Mouse (Mus musculus) forebrain, embryonic 15.5 days (tissue): ENCODE measurements around the gene Ttll5. TPM values are rescaled to one million over a fixed set of nuclear protein-coding genes. Genes with fewer than 3 reads are reported as not detected.

Experiments
- ATAC-seq: fragments of 200-750 bp; cut with Nextera tagmentation; replicated peaks from 2 replicates; pipeline ENCODE4 v1.8.0; 2017; ENCODE audit warnings: mild to moderate bottlenecking, moderate TSS enrichment, moderate library complexity
- H3K27ac ChIP-seq: fragments of 300-500 bp; sonication (generic); replicated peaks from 2 replicates; pipeline ENCODE4 v1.5.1; 2015; ENCODE audit warnings: mild to moderate bottlenecking, inconsistent platforms
- H3K27me3 ChIP-seq: fragments of 300-500 bp; sonication (generic); 2 replicates; pipeline ENCODE4 v1.6.1; 2015; ENCODE audit warnings: inconsistent platforms
- H3K36me3 ChIP-seq: fragments of 300-500 bp; sonication (generic); 2 replicates; pipeline ENCODE4 v1.6.1; 2015; ENCODE audit warnings: mild to moderate bottlenecking, inconsistent platforms
- H3K4me1 ChIP-seq: fragments of 300-500 bp; sonication (generic); 2 replicates; pipeline ENCODE4 v1.6.1; 2015; ENCODE audit warnings: inconsistent platforms
- H3K4me2 ChIP-seq: fragments of 300-500 bp; sonication (generic); replicated peaks from 2 replicates; pipeline ENCODE4 v1.6.1; 2015; ENCODE audit warnings: mild to moderate bottlenecking, inconsistent platforms
- H3K4me3 ChIP-seq: fragments of 300-500 bp; sonication (generic); 2 replicates; pipeline ENCODE4 v1.5.1; 2015; ENCODE audit warnings: mild to moderate bottlenecking, inconsistent platforms
- H3K9ac ChIP-seq: fragments of 300-500 bp; sonication (generic); replicated peaks from 2 replicates; pipeline ENCODE4 v1.6.1; 2015; ENCODE audit warnings: mild to moderate bottlenecking, inconsistent platforms
- H3K9me3 ChIP-seq: fragments of 300-500 bp; sonication (generic); 2 replicates; pipeline ENCODE4 v1.6.1; 2016; ENCODE audit warnings: inconsistent platforms
- WGBS: fragments of 180-500 bp; shearing (Covaris S2); methylation state at CpG from one replicate; pipeline ENCODE4 v1.1.7; 2015; ENCODE audit warnings: mixed read lengths; 5-methylcytosine and 5-hydroxymethylcytosine counted together
- polyA plus RNA-seq: library from polyadenylated mRNA; unstranded; fragments of >200 nt; fragmentation: Nextera tagmentation; extraction: Ambion mirVana; gene quantifications from 2 replicates; pipeline ENCODE4 v1.2.1, GENCODE M21; 2015

The Ttll5 gene
- polyA plus RNA-seq, 1 experiment from 2014 or later = 15.4 TPM

GRCm38 (mm10) chr12:86046141-86046540 is 221.7 kb downstream of the Ttll5 start:
- no peak overlapping the region for H3K27ac ChIP-seq
- H3K4me3 ChIP-seq = no peak overlapping the region
- no peaks in the 10 kb centered on the region for H3K4me1 ChIP-seq
- no peak overlapping the region for H3K9ac ChIP-seq
- no peak overlapping the region for H3K4me2 ChIP-seq
- H3K36me3 ChIP-seq = no peaks in the 10 kb centered on the region
- no peak for ATAC-seq
- no peaks in the 10 kb centered on the region for H3K9me3 ChIP-seq
- WGBS = 62% methylated on average over 5 of the region's 5 CpGs
- H3K27me3 ChIP-seq = no peaks in the 10 kb centered on the region

GRCm38 (mm10) chr12:86046776-86047175 is 222.3 kb downstream of the Ttll5 start:
- Histone ChIP-seq H3K4me2 (no peak overlapping the region), H3K9ac (no peak overlapping the region), H3K27ac (no peak overlapping the region), H3K4me1 (no peaks in the 10 kb centered on the region), H3K27me3 (no peaks in the 10 kb centered on the region), H3K4me3 (no peak overlapping the region), H3K36me3 (no peaks in the 10 kb centered on the region), H3K9me3 (no peaks in the 10 kb centered on the region)
- ATAC-seq = no peak
- WGBS = 95% methylated on average over 2 of the region's 2 CpGs

- Histone ChIP-seq H3K9me3 (no peaks in the 10 kb centered on the region), H3K36me3 (no peaks in the 10 kb centered on the region), H3K9ac (no peak overlapping the region), H3K27me3 (no peaks in the 10 kb centered on the region), H3K4me2 (no peak overlapping the region), H3K4me3 (no peak overlapping the region), H3K4me1 (no peaks in the 10 kb centered on the region), H3K27ac (no peak overlapping the region)
- WGBS = 90% methylated on average over 8 of the region's 8 CpGs
- no peak for ATAC-seq
These were observed 222.9 kb downstream of the Ttll5 start for GRCm38 (mm10) chr12:86047376-86047775.

- no peak for ATAC-seq
- Histone ChIP-seq H3K9ac (no peak overlapping the region), H3K4me3 (no peak overlapping the region), H3K36me3 (no peaks in the 10 kb centered on the region), H3K4me2 (no peak overlapping the region), H3K4me1 (no peaks in the 10 kb centered on the region), H3K27me3 (no peaks in the 10 kb centered on the region), H3K27ac (no peak overlapping the region), H3K9me3 (no peaks in the 10 kb centered on the region)
- 56% methylated on average over 6 of the region's 6 CpGs for WGBS
These were observed 225.4 kb downstream of the Ttll5 start for GRCm38 (mm10) chr12:86049813-86050212.

GRCm38 (mm10) chr12:86051477-86051876 is 227.0 kb downstream of the Ttll5 start:
- H3K9ac ChIP-seq = no peak overlapping the region
- no peaks in the 10 kb centered on the region for H3K4me1 ChIP-seq
- H3K9me3 ChIP-seq = no peaks in the 10 kb centered on the region
- ATAC-seq = no peak
- no peak overlapping the region for H3K27ac ChIP-seq
- no peaks in the 10 kb centered on the region for H3K36me3 ChIP-seq
- H3K27me3 ChIP-seq = no peaks in the 10 kb centered on the region
- no peak overlapping the region for H3K4me3 ChIP-seq
- WGBS = 94% methylated on average over 5 of the region's 5 CpGs
- no peak overlapping the region for H3K4me2 ChIP-seq

- Histone ChIP-seq H3K9ac (no peak overlapping the region), H3K4me2 (no peak overlapping the region), H3K27me3 (no peaks in the 10 kb centered on the region), H3K9me3 (no peaks in the 10 kb centered on the region), H3K4me1 (no peaks in the 10 kb centered on the region), H3K27ac (no peak overlapping the region), H3K36me3 (no peaks in the 10 kb centered on the region), H3K4me3 (no peak overlapping the region)
- no peak for ATAC-seq
- 97% methylated on average over 2 of the region's 2 CpGs for WGBS
These were observed 230.8 kb downstream of the Ttll5 start for GRCm38 (mm10) chr12:86055306-86055705.

- 94% methylated on average over 8 of the region's 8 CpGs for WGBS
- Histone ChIP-seq H3K9me3 (no peaks in the 10 kb centered on the region), H3K27ac (no peak overlapping the region), H3K4me2 (no peak overlapping the region), H3K9ac (no peak overlapping the region), H3K4me1 (no peaks in the 10 kb centered on the region), H3K4me3 (no peak overlapping the region), H3K36me3 (no peaks in the 10 kb centered on the region), H3K27me3 (no peaks in the 10 kb centered on the region)
- ATAC-seq = no peak
These were observed 232.5 kb downstream of the Ttll5 start for GRCm38 (mm10) chr12:86056976-86057375.

- 90% methylated on average over 8 of the region's 8 CpGs for WGBS
- Histone ChIP-seq H3K4me1 (no peaks in the 10 kb centered on the region), H3K27me3 (no peaks in the 10 kb centered on the region), H3K4me3 (no peak overlapping the region), H3K9ac (no peak overlapping the region), H3K36me3 (no peaks in the 10 kb centered on the region), H3K27ac (no peak overlapping the region), H3K4me2 (no peak overlapping the region), H3K9me3 (no peaks in the 10 kb centered on the region)
- no peak for ATAC-seq
These were observed 233.1 kb downstream of the Ttll5 start for GRCm38 (mm10) chr12:86057516-86057915.

GRCm38 (mm10) chr12:86059341-86059740 is 234.9 kb downstream of the Ttll5 start:
- Histone ChIP-seq H3K27ac (no peak overlapping the region), H3K9ac (no peak overlapping the region), H3K9me3 (no peaks in the 10 kb centered on the region), H3K4me1 (no peaks in the 10 kb centered on the region), H3K4me2 (no peak overlapping the region), H3K4me3 (no peak overlapping the region), H3K27me3 (no peaks in the 10 kb centered on the region), H3K36me3 (no peaks in the 10 kb centered on the region)
- ATAC-seq = no peak
- 87% methylated on average over 6 of the region's 6 CpGs for WGBS

- Histone ChIP-seq H3K27ac (no peak overlapping the region), H3K9ac (no peak overlapping the region), H3K36me3 (0 out of 2 replicates have a peak, but pooled peaks cover 2% of the 10 kb centered on the region), H3K9me3 (no peaks in the 10 kb centered on the region), H3K4me2 (no peak overlapping the region), H3K4me3 (no peak overlapping the region), H3K27me3 (no peaks in the 10 kb centered on the region), H3K4me1 (no peaks in the 10 kb centered on the region)
- ATAC-seq = no peak
These were observed 240.3 kb downstream of the Ttll5 start for GRCm38 (mm10) chr12:86064796-86065195.

GRCm38 (mm10) chr12:86071432-86071831 is 247.0 kb downstream of the Ttll5 start:
- Histone ChIP-seq H3K4me1 (peaks cover 14% of the 10 kb centered on the region), H3K27ac (peak overlapping the region; percentile 79), H3K9ac (no peak overlapping the region), H3K27me3 (no peaks in the 10 kb centered on the region), H3K36me3 (no peaks in the 10 kb centered on the region), H3K9me3 (no peaks in the 10 kb centered on the region), H3K4me3 (no peak overlapping the region), H3K4me2 (no peak overlapping the region)
- peak; percentile 90 for ATAC-seq
- 13% methylated on average over 6 of the region's 6 CpGs for WGBS

GRCm38 (mm10) chr12:86074681-86075080 is 250.2 kb downstream of the Ttll5 start:
- peaks cover 4% of the 10 kb centered on the region; the same call in 1 of the 2 replicates for H3K27me3 ChIP-seq
- no peak overlapping the region for H3K27ac ChIP-seq
- 87% methylated on average over 12 of the region's 12 CpGs for WGBS
- no peaks in the 10 kb centered on the region for H3K36me3 ChIP-seq
- no peak overlapping the region for H3K4me2 ChIP-seq
- H3K4me1 ChIP-seq = peaks cover 34% of the 10 kb centered on the region
- H3K9ac ChIP-seq = no peak overlapping the region
- H3K9me3 ChIP-seq = no peaks in the 10 kb centered on the region
- no peak for ATAC-seq
- H3K4me3 ChIP-seq = no peak overlapping the region

GRCm38 (mm10) chr12:86075358-86075757 is 250.9 kb downstream of the Ttll5 start:
- Histone ChIP-seq H3K9ac (no peak overlapping the region), H3K4me3 (0 out of 2 replicates have a peak overlapping the region, but pooled peaks have one; percentile 6), H3K36me3 (no peaks in the 10 kb centered on the region), H3K27ac (no peak overlapping the region), H3K9me3 (no peaks in the 10 kb centered on the region), H3K27me3 (peaks cover 4% of the 10 kb centered on the region; the same call in 1 of the 2 replicates), H3K4me2 (peak overlapping the region; percentile 87), H3K4me1 (peaks cover 34% of the 10 kb centered on the region)
- ATAC-seq = no peak
- 83% methylated on average over 7 of the region's 7 CpGs for WGBS
